Mouse (Mus musculus): ENCODE data around the gene Tbl1x. TPM values are rescaled to one million over a fixed set of nuclear protein-coding genes. Genes with fewer than 3 reads are reported as not detected.

Tbl1x gene
- total and polyA plus RNA-seq, 3 experiments, result 14.7 to 32.5 (median 30.7) TPM

- Histone ChIP-seq H3K27ac (no peak overlapping the region; the same call in 1 of the 2 replicates), H3K4me1 (ENCODE audit: control insufficient read depth, insufficient read depth, low read length) (peaks cover 11% of the 10 kb centered on the region), H3K4me3 (no peak overlapping the region), H3K79me2 (replicated peaks; ENCODE audit: control insufficient read depth, insufficient read depth, low read length) (no peaks in the 10 kb centered on the region; the same call in 1 of the 2 replicates), H3K27me3 (ENCODE audit: control insufficient read depth, insufficient read depth, low read length) (no peaks in the 10 kb centered on the region), H3K9ac (ENCODE audit: low read depth, low read length) (no peak overlapping the region), H3K36me3 (ENCODE audit: control insufficient read depth, insufficient read depth, low read length) (peaks cover 13% of the 10 kb centered on the region)
- WGBS, result 48% methylated on average over 1 of the region's 1 CpGs
- intact Hi-C loops (cut with DNase I), result loop anchor here (5.0 kb wide), 3 partner anchors 34 to 91 kb away; partner anchors contain the start of gene Tbl1x
- TF ChIP-seq EP300 (IDR thresholded peaks at IDR 0.05; ENCODE audit: insufficient read depth, low read depth, low read length), result no peak
- TF ChIP-seq POLR2A (IDR thresholded peaks at IDR 0.05; ENCODE audit: insufficient read depth, low read depth, low read length), result no peak
- peak; percentile 57 for TF ChIP-seq CTCF (IDR thresholded peaks at IDR 0.05)
- DNase-seq, result peak in 1 of 2 experiments; percentile 11
These were observed 35.6 kb downstream of the Tbl1x start for GRCm38 (mm10) chrX:77546448-77546847.

- no peak for TF ChIP-seq CTCF (IDR thresholded peaks at IDR 0.05)
- TF ChIP-seq EP300 (IDR thresholded peaks at IDR 0.05; ENCODE audit: insufficient read depth, low read depth, low read length), result no peak
- TF ChIP-seq POLR2A (IDR thresholded peaks at IDR 0.05; ENCODE audit: insufficient read depth, low read depth, low read length), result no peak
- H3K36me3 ChIP-seq (ENCODE audit: control insufficient read depth, insufficient read depth, low read length), result peaks cover 12% of the 10 kb centered on the region
- H3K27me3 ChIP-seq (ENCODE audit: control insufficient read depth, insufficient read depth, low read length), result no peaks in the 10 kb centered on the region
- intact Hi-C loops (cut with DNase I), result loop anchor here (5.0 kb wide), 3 partner anchors 37 to 88 kb away; partner anchors contain the start of gene Tbl1x
- WGBS, result 52% methylated on average over 1 of the region's 1 CpGs
- no peak overlapping the region for H3K9ac ChIP-seq (ENCODE audit: low read depth, low read length)
- peaks cover 11% of the 10 kb centered on the region for H3K4me1 ChIP-seq (ENCODE audit: control insufficient read depth, insufficient read depth, low read length)
- no peak overlapping the region for H3K27ac ChIP-seq
- peak; percentile 37 to 59 for DNase-seq
- no peaks in the 10 kb centered on the region; the same call in 1 of the 2 replicates for H3K79me2 ChIP-seq (replicated peaks; ENCODE audit: control insufficient read depth, insufficient read depth, low read length)
- H3K4me3 ChIP-seq, result no peak overlapping the region
These were observed 38.1 kb downstream of the Tbl1x start for GRCm38 (mm10) chrX:77548951-77549350.

GRCm38 (mm10) chrX:77550388-77550787, 39.6 kb downstream of the Tbl1x start:
- H3K27ac ChIP-seq, result peak overlapping the region; percentile 28
- H3K9ac ChIP-seq (ENCODE audit: low read depth, low read length), result no peak overlapping the region
- H3K4me1 ChIP-seq (ENCODE audit: control insufficient read depth, insufficient read depth, low read length), result peaks cover 9% of the 10 kb centered on the region
- no peak overlapping the region for H3K4me3 ChIP-seq
- TF ChIP-seq CTCF (IDR thresholded peaks at IDR 0.05), result no peak
- no peak for TF ChIP-seq POLR2A (IDR thresholded peaks at IDR 0.05; ENCODE audit: insufficient read depth, low read depth, low read length)
- peaks cover 9% of the 10 kb centered on the region for H3K36me3 ChIP-seq (ENCODE audit: control insufficient read depth, insufficient read depth, low read length)
- H3K27me3 ChIP-seq (ENCODE audit: control insufficient read depth, insufficient read depth, low read length), result no peaks in the 10 kb centered on the region
- intact Hi-C loops (cut with DNase I), result no loop called here
- H3K79me2 ChIP-seq (replicated peaks; ENCODE audit: control insufficient read depth, insufficient read depth, low read length), result no peaks in the 10 kb centered on the region; the same call in 1 of the 2 replicates
- peak in 1 of 2 experiments; percentile 25 for DNase-seq

- DNase-seq, result no peak
- no peaks in the 10 kb centered on the region; the same call in 1 of the 2 replicates for H3K79me2 ChIP-seq (replicated peaks; ENCODE audit: control insufficient read depth, insufficient read depth, low read length)
- H3K27me3 ChIP-seq (ENCODE audit: control insufficient read depth, insufficient read depth, low read length), result no peaks in the 10 kb centered on the region
- peaks cover 9% of the 10 kb centered on the region for H3K36me3 ChIP-seq (ENCODE audit: control insufficient read depth, insufficient read depth, low read length)
- peak overlapping the region; percentile 17; the same call in 1 of the 2 replicates for H3K27ac ChIP-seq
- no peak overlapping the region for H3K4me3 ChIP-seq
- no peak overlapping the region for H3K9ac ChIP-seq (ENCODE audit: low read depth, low read length)
- peaks cover 7% of the 10 kb centered on the region for H3K4me1 ChIP-seq (ENCODE audit: control insufficient read depth, insufficient read depth, low read length)
- intact Hi-C loops (cut with DNase I), result no loop called here
- TF ChIP-seq POLR2A (IDR thresholded peaks at IDR 0.05; ENCODE audit: insufficient read depth, low read depth, low read length) (no peak), EP300 (IDR thresholded peaks at IDR 0.05; ENCODE audit: insufficient read depth, low read depth, low read length) (no peak)
These were observed 40.5 kb downstream of the Tbl1x start for GRCm38 (mm10) chrX:77551306-77551705.

- WGBS, result 40% methylated on average over 3 of the region's 3 CpGs
- H3K36me3 ChIP-seq (ENCODE audit: control insufficient read depth, insufficient read depth, low read length), result peaks cover 9% of the 10 kb centered on the region
- no peak overlapping the region for H3K9ac ChIP-seq (ENCODE audit: low read depth, low read length)
- DNase-seq, result no peak
- intact Hi-C loops (cut with DNase I), result no loop called here
- no peaks in the 10 kb centered on the region for H3K27me3 ChIP-seq (ENCODE audit: control insufficient read depth, insufficient read depth, low read length)
- no peak overlapping the region for H3K4me3 ChIP-seq
- H3K4me1 ChIP-seq (ENCODE audit: control insufficient read depth, insufficient read depth, low read length), result peaks cover 4% of the 10 kb centered on the region; the same call in 1 of the 2 replicates
- no peaks in the 10 kb centered on the region; the same call in 1 of the 2 replicates for H3K79me2 ChIP-seq (replicated peaks; ENCODE audit: control insufficient read depth, insufficient read depth, low read length)
- peak overlapping the region; percentile 26 for H3K27ac ChIP-seq
- TF ChIP-seq CTCF (IDR thresholded peaks at IDR 0.05), result no peak
- TF ChIP-seq POLR2A (IDR thresholded peaks at IDR 0.05; ENCODE audit: insufficient read depth, low read depth, low read length), result no peak
- TF ChIP-seq EP300 (IDR thresholded peaks at IDR 0.05; ENCODE audit: insufficient read depth, low read depth, low read length), result no peak
These were observed 41.3 kb downstream of the Tbl1x start for GRCm38 (mm10) chrX:77552088-77552487.

GRCm38 (mm10) chrX:77555985-77556384, 45.2 kb downstream of the Tbl1x start:
- WGBS, result 71% methylated on average over 1 of the region's 1 CpGs
- intact Hi-C loops (cut with DNase I), result no loop called here
- Histone ChIP-seq H3K4me1 (ENCODE audit: control insufficient read depth, insufficient read depth, low read length) (peaks cover 6% of the 10 kb centered on the region), H3K27me3 (ENCODE audit: control insufficient read depth, insufficient read depth, low read length) (no peaks in the 10 kb centered on the region), H3K27ac (no peak overlapping the region), H3K9ac (ENCODE audit: low read depth, low read length) (no peak overlapping the region), H3K36me3 (ENCODE audit: control insufficient read depth, insufficient read depth, low read length) (no peaks in the 10 kb centered on the region), H3K4me3 (no peak overlapping the region), H3K79me2 (replicated peaks; ENCODE audit: control insufficient read depth, insufficient read depth, low read length) (no peaks in the 10 kb centered on the region; the same call in 1 of the 2 replicates)
- no peak for DNase-seq
- TF ChIP-seq POLR2A (IDR thresholded peaks at IDR 0.05; ENCODE audit: insufficient read depth, low read depth, low read length) (no peak), CTCF (IDR thresholded peaks at IDR 0.05) (no peak), EP300 (IDR thresholded peaks at IDR 0.05; ENCODE audit: insufficient read depth, low read depth, low read length) (no peak)
